Mouse (Mus musculus) gastrocnemius, adult 8-10 months (tissue): ENCODE results near the gene Usf1. TPM values are rescaled to one million over a fixed set of nuclear protein-coding genes. Genes with fewer than 3 reads are reported as not detected.

ENCODE experiments used
- DNase-seq, 2 experiments: peaks; one replicate each; pipeline ENCODE4 v3.0.0; 2022; ENCODE audit warnings: low spot score in 2 of 2
- total RNA-seq, 4 experiments: library from RNA; stranded (reverse); gene quantifications; 2 replicates each; pipeline ENCODE4 v1.2.4; 2022

The Usf1 gene
- total RNA-seq, 4 experiments from 2014 or later, result 29.3 to 35.5 (median 33.0) TPM

DNA sequence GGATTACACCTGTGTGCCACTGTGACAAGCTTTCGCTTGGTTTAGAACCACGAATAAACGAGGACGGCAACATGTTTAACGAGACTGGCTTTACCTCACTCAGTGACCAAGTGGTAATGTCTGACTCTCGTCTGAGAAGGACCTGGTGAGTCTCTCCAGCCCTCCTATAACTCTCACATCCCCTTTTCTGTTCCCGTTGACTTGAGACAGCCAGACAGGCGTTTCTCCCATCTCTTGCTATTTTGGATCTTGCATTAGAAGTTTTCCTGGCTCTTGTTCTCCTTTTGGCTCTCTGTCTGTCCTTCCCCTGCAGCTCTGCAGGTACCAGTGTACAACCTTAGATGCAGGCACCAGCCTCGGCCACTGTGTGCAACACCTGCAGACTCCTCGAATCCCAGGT is 39.9 kb downstream of the Usf1 start:
- no peak for DNase-seq

- DNase-seq, result no peak
These were observed 41.4 kb downstream of the Usf1 start for GRCm38 (mm10) chr1:171452522-171452921.

GRCm38 (mm10) chr1:171452923-171453322 is 41.8 kb downstream of the Usf1 start:
- no peak for DNase-seq

DNA sequence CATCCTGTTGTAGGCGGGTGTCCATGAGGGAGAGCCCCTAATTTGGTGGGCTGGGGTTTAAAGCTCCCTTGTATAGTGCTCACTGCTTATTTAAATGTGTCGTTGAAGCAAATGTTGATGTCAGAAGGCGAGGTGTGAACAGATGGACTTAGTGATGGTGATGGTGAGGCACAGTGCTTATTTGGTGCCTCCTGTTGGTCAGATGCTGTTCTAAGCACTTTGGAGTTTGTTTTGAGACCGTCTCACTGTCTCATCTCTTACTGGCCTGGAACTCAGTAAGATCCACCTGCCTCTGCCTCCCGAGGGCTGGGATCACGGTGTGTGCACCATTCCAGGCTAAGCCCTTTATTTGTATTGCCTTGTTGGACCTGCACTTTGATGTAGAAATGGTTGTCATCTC is 43.8 kb downstream of the Usf1 start:
- DNase-seq, result no peak

- no peak for DNase-seq
These were observed 46.5 kb downstream of the Usf1 start for GRCm38 (mm10) chr1:171457568-171457967.

- DNase-seq, result no peak
These were observed 48.7 kb downstream of the Usf1 start for GRCm38 (mm10) chr1:171459791-171460190.

GRCm38 (mm10) chr1:171460551-171461503 is 49.7 kb downstream of the Usf1 start:
- no peak for DNase-seq

DNA sequence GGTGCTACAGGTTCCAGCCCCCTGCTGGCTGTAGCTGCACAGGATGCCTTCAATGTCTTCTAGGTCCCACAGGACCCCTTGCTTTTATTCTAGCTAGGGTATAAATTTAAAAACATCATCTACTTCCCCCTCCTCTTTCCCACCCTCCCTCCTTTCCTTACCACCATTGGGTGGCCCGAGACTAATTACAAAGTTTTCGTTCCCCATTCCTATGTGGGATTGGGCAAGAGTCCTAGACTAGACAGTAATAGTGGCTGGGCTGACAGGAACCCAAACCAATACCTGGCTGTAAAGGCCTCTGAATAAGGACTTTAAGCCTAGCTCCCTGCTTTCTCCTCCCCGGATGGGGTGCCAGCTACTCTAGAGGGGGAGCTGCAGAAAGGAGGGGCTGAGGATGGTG is 52.0 kb downstream of the Usf1 start:
- no peak for DNase-seq

DNA sequence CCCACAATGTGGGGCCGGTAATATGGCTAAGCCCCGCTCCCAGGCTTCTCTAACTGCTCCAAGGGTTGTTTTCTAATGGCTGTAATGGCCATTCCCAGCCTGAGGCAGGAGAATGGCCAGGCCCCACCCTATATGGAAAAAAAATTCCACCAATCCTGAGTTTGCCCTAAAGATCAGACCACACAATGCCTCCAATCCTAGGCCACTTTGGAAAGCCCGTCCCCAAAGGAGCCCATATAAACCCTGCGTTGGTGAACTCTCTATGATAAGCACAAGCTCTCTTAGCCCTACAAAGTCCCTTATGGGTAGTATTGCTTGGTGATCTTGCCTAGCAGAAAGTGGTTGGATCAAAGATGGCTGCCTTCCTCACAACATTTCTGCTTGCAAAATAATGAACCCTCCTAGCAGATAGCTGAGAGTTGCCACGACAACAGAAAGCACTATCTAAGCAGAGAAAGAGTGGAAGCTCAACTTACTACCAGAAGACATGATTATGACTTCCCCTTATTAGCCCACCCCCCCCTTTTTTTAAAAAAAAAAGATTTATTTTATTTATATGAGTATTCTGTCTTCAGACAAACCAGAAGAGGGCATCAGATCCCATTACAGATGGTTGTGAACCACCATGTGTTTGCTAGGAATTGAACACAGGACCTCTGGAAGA is 54.8 kb downstream of the Usf1 start:
- no peak for DNase-seq

- no peak for DNase-seq
These were observed 55.5 kb downstream of the Usf1 start for GRCm38 (mm10) chr1:171466565-171466964.

Other genes starting within 250 kb of the Usf1 start
- 10 to 100 TPM; 40.2 to 94.7 (median 71.0) TPM for gene Pcp4l1, start 215.0 kb upstream of the Usf1 start, total RNA-seq
- under 1 TPM in 1 of 4 experiments, not detected in 3; 0.21 TPM for gene Nr1i3, start 197.3 kb upstream of the Usf1 start, total RNA-seq
- gene Tomm40l, start 188.8 kb upstream of the Usf1 start, total RNA-seq, result 10 to 100 TPM; 46.4 to 50.9 (median 50.4) TPM
- 1 to 10 TPM in 2 of 4 experiments, not detected in 2; 1.5 to 6.1 TPM for gene Apoa2, start 186.3 kb upstream of the Usf1 start, total RNA-seq
- 1 to 10 TPM in 3 of 4 experiments, under 1 TPM in 1; 0.85 to 3.1 (median 2.3) TPM for gene Fcer1g, start 176.9 kb upstream of the Usf1 start, total RNA-seq
- gene Adamts4, start 160.9 kb upstream of the Usf1 start, total RNA-seq, result under 1 TPM in 2 of 4 experiments, not detected in 2; 0.09 to 0.36 TPM
- 100 to 1,000 TPM; 830 to 997 (median 868) TPM for gene Ndufs2, start 159.9 kb upstream of the Usf1 start, total RNA-seq
- 10 to 100 TPM in 2 of 4 experiments, 1 to 10 TPM in 2; 8.7 to 14.1 (median 10.9) TPM for gene B4galt3, start 141.0 kb upstream of the Usf1 start, total RNA-seq
- gene Ppox, start 130.1 kb upstream of the Usf1 start, total RNA-seq, result 10 to 100 TPM in 2 of 4 experiments, 1 to 10 TPM in 2; 7.3 to 10.7 (median 9.0) TPM
- gene Usp21, start 123.3 kb upstream of the Usf1 start, total RNA-seq, result 10 to 100 TPM; 15.3 to 19.3 (median 16.2) TPM
- 100 to 1,000 TPM; 102 to 110 (median 106) TPM for gene Ufc1, start 116.3 kb upstream of the Usf1 start, total RNA-seq
- 10 to 100 TPM; 31.9 to 39.7 (median 37.3) TPM for gene Dedd, start 82.2 kb upstream of the Usf1 start, total RNA-seq
- 10 to 100 TPM; 25.6 to 30.3 (median 29.0) TPM for gene Nit1, start 65.7 kb upstream of the Usf1 start, total RNA-seq
- gene Pfdn2, start 65.6 kb upstream of the Usf1 start, total RNA-seq, result 100 to 1,000 TPM in 2 of 4 experiments, 10 to 100 TPM in 2; 46.7 to 104 (median 77.5) TPM
- gene Klhdc9, start 50.5 kb upstream of the Usf1 start, total RNA-seq, result not detected
- gene Nectin4, start 41.2 kb upstream of the Usf1 start, total RNA-seq, result not detected
- gene Arhgap30, start 22.4 kb upstream of the Usf1 start, total RNA-seq, result under 1 TPM; 0.34 to 0.63 (median 0.44) TPM
- gene Tstd1, start 7.6 kb downstream of the Usf1 start, total RNA-seq, result under 1 TPM in 2 of 4 experiments, not detected in 2; 0.51 to 0.58 TPM
- gene F11r, start 26.2 kb downstream of the Usf1 start, total RNA-seq, result 1 to 10 TPM; 3.6 to 5.9 (median 4.2) TPM
- 1 to 10 TPM in 3 of 4 experiments, under 1 TPM in 1; 0.90 to 1.3 (median 1.2) TPM for gene Alyref2, start 92.2 kb downstream of the Usf1 start, total RNA-seq
- not detected for gene Itln1, start 124.0 kb downstream of the Usf1 start, total RNA-seq
- gene Cd244a, start 147.9 kb downstream of the Usf1 start, total RNA-seq, result under 1 TPM in 1 of 4 experiments, not detected in 3; 0.19 TPM
- under 1 TPM in 2 of 4 experiments, not detected in 2; 0.18 to 0.27 TPM for gene Ly9, start 196.1 kb downstream of the Usf1 start, total RNA-seq
- gene Slamf7, start 241.7 kb downstream of the Usf1 start, total RNA-seq, result under 1 TPM in 1 of 4 experiments, not detected in 3; 0.65 TPM